Mouse (Mus musculus): ENCODE measurements around the gene Lrrc25. TPM values are rescaled to one million over a fixed set of nuclear protein-coding genes. Genes with fewer than 3 reads are reported as not detected.

Lrrc25 gene
- polyA plus RNA-seq, 1 experiment, result not detected

DNA sequence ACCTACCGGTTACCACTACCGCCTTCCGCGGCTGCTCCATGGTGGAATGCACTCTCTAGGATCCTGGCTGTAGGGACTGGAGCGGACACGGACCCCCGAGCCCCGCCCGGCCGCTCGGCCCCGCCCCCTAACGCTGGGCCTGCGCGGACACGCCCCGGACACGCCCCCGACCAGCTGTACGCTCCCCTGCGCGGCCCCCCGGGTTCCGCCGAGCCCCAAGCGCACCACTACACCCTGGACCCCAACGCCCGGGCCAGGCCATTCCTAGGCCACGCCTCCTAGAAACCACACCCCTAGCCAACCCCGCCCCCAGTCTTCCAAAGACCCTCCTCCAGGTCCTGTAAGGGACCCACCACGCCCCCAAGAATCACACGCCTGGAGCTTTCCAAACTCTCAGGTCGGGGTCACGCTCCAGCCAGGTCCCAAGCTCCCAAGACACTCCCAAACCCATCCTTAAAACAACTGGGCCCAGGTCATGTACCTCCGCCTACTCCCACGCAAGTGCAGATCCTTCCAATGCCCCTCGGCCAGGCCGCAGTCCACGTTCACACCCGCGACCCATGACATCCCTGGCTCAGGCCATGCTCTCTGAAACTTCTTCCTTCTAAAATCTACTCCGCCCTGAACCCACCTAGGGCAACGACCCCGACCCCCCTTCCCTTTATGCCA, 43.8 kb downstream of the Lrrc25 start:
- Histone ChIP-seq H3K4me3 (peak overlapping the region; percentile 84), H3K27me3 (ENCODE audit: control insufficient read depth, insufficient read depth, insufficient read length) (no peaks in the 10 kb centered on the region), H3ac (ENCODE audit: control insufficient read depth, insufficient read length) (peak overlapping the region; percentile 34), H3K36me3 (ENCODE audit: control insufficient read depth, insufficient read depth) (peaks cover 4% of the 10 kb centered on the region), H3K79me2 (ENCODE audit: control insufficient read depth, insufficient read depth) (peaks cover 10% of the 10 kb centered on the region), H3K4me2 (ENCODE audit: low read depth) (peak overlapping the region; percentile 77)
- TF ChIP-seq POLR2A (IDR thresholded peaks at IDR 0.05; ENCODE audit: insufficient read length, low read depth) (peak; percentile 86), TCF12 (IDR thresholded peaks at IDR 0.05; ENCODE audit: insufficient read depth, poor library complexity, severe bottlenecking) (no peak), MYOG (IDR thresholded peaks at IDR 0.05; ENCODE audit: control insufficient read depth in 1 of 3, insufficient read depth in 1 of 3, insufficient read length in 2 of 3, low read depth in 2 of 3) (peak in 2 of 3 experiments; percentile 40 to 55), POLR2AphosphoS2 (IDR thresholded peaks at IDR 0.05; ENCODE audit: insufficient read length, low read depth) (peak; percentile 87), MYOD1 (IDR thresholded peaks at IDR 0.05; ENCODE audit: control insufficient read depth in 1 of 3, insufficient read length in 2 of 3, low read depth in 2 of 3) (peak in 1 of 3 experiments; percentile 54), TCF3 (IDR thresholded peaks at IDR 0.05; ENCODE audit: insufficient read length, low read depth) (no peak)

DNA sequence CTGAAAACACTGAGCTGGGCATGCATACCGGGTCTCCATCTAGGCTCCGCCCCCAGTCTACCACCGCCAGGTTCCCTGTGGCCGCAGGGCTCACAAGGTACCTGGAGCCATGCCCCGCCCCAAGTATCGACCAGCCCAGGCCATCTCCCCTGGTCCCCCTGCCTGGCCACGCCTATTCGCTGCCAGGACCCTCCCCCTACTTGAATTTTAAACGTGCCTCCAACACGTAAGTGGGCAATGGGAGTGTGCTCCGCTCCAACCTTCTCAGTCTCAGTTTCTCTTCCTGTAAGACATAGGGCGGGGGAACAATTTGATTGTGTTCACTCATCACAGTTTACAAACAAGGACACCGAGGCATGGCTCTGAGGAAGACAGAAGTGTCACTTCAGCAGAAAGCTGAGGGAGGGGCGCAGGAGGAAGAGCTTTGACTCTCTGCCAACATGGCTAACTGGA, 44.3 kb downstream of the Lrrc25 start, which contains the start of gene Pgpep1:
Gene Pgpep1, minus strand, starts transcription at position 116 of the 453 bp plus-strand sequence.
- H3K79me2 ChIP-seq (ENCODE audit: control insufficient read depth, insufficient read depth), result peaks cover 10% of the 10 kb centered on the region
- peak within 1 kb of the TSS; percentile 34 for H3ac ChIP-seq (ENCODE audit: control insufficient read depth, insufficient read length)
- H3K4me3 ChIP-seq, result peak within 1 kb of the TSS; percentile 84
- no peaks in the 10 kb centered on the region for H3K27me3 ChIP-seq (ENCODE audit: control insufficient read depth, insufficient read depth, insufficient read length)
- H3K4me2 ChIP-seq (ENCODE audit: low read depth), result peak within 1 kb of the TSS; percentile 77
- H3K36me3 ChIP-seq (ENCODE audit: control insufficient read depth, insufficient read depth), result peaks cover 4% of the 10 kb centered on the region
- no peak for TF ChIP-seq REST (IDR thresholded peaks at IDR 0.05; ENCODE audit: insufficient read depth, insufficient read length)
- TF ChIP-seq CEBPB (IDR thresholded peaks at IDR 0.05; ENCODE audit: insufficient read depth, poor library complexity, severe bottlenecking), result no peak
- TF ChIP-seq SRF (IDR thresholded peaks at IDR 0.05; ENCODE audit: control insufficient read depth, insufficient read length, low read depth), result no peak
- TF ChIP-seq E2F4 (IDR thresholded peaks at IDR 0.05; ENCODE audit: insufficient read depth), result no peak
- TF ChIP-seq POLR2AphosphoS2 (IDR thresholded peaks at IDR 0.05; ENCODE audit: insufficient read length, low read depth), result no peak
- no peak for TF ChIP-seq POLR2A (IDR thresholded peaks at IDR 0.05; ENCODE audit: insufficient read length, low read depth)
- no peak for TF ChIP-seq MYOD1 (IDR thresholded peaks at IDR 0.05; ENCODE audit: control insufficient read depth in 1 of 3, insufficient read length in 2 of 3, low read depth in 2 of 3)
- no peak for TF ChIP-seq MAX (IDR thresholded peaks at IDR 0.05; ENCODE audit: low read depth)
- no peak for TF ChIP-seq MYOG (IDR thresholded peaks at IDR 0.05; ENCODE audit: control insufficient read depth in 1 of 3, insufficient read depth in 1 of 3, insufficient read length in 2 of 3, low read depth in 2 of 3)
- TF ChIP-seq TCF12 (IDR thresholded peaks at IDR 0.05; ENCODE audit: insufficient read depth, poor library complexity, severe bottlenecking), result no peak
- TF ChIP-seq TCF3 (IDR thresholded peaks at IDR 0.05; ENCODE audit: insufficient read length, low read depth), result no peak
- no peak for TF ChIP-seq USF1 (IDR thresholded peaks at IDR 0.05; ENCODE audit: low read depth)

DNA sequence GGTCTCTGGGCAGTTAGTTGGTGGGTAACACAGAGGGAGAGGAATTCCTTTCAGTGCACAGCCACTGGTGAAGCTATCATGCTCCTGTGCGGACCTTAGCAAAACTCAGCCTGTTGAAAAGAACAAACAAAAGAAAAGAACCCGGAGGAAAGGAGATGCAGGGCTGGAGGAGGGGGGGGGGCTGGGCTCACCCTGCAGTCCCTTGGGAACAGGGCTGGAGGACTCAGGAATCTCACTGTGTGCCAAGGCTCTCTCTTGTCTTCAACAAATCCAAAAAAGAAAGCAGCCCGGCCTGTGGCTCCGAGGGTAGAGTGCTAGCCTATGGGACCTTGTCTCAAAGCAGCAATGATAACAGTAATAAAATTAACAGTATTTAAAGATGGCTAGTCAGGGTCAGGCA, 47.7 kb downstream of the Lrrc25 start:
- Histone ChIP-seq H3ac (ENCODE audit: control insufficient read depth, insufficient read length) (no peak overlapping the region), H3K27me3 (ENCODE audit: control insufficient read depth, insufficient read depth, insufficient read length) (no peaks in the 10 kb centered on the region), H3K79me2 (ENCODE audit: control insufficient read depth, insufficient read depth) (peaks cover 6% of the 10 kb centered on the region), H3K36me3 (ENCODE audit: control insufficient read depth, insufficient read depth) (no peaks in the 10 kb centered on the region), H3K4me2 (ENCODE audit: low read depth) (no peak overlapping the region), H3K4me3 (no peak overlapping the region)
- TF ChIP-seq E2F4 (IDR thresholded peaks at IDR 0.05; ENCODE audit: insufficient read depth) (no peak), USF1 (IDR thresholded peaks at IDR 0.05; ENCODE audit: low read depth) (no peak), POLR2AphosphoS2 (IDR thresholded peaks at IDR 0.05; ENCODE audit: insufficient read length, low read depth) (no peak), POLR2A (IDR thresholded peaks at IDR 0.05; ENCODE audit: insufficient read length, low read depth) (no peak), TCF12 (IDR thresholded peaks at IDR 0.05; ENCODE audit: insufficient read depth, poor library complexity, severe bottlenecking) (no peak), REST (IDR thresholded peaks at IDR 0.05; ENCODE audit: insufficient read depth, insufficient read length) (no peak), TCF3 (IDR thresholded peaks at IDR 0.05; ENCODE audit: insufficient read length, low read depth) (no peak), CEBPB (IDR thresholded peaks at IDR 0.05; ENCODE audit: insufficient read depth, poor library complexity, severe bottlenecking) (no peak), MYOD1 (IDR thresholded peaks at IDR 0.05; ENCODE audit: control insufficient read depth in 1 of 3, insufficient read length in 2 of 3, low read depth in 2 of 3) (no peak), MAX (IDR thresholded peaks at IDR 0.05; ENCODE audit: low read depth) (no peak), SRF (IDR thresholded peaks at IDR 0.05; ENCODE audit: control insufficient read depth, insufficient read length, low read depth) (no peak), MYOG (IDR thresholded peaks at IDR 0.05; ENCODE audit: control insufficient read depth in 1 of 3, insufficient read depth in 1 of 3, insufficient read length in 2 of 3, low read depth in 2 of 3) (no peak)

DNA sequence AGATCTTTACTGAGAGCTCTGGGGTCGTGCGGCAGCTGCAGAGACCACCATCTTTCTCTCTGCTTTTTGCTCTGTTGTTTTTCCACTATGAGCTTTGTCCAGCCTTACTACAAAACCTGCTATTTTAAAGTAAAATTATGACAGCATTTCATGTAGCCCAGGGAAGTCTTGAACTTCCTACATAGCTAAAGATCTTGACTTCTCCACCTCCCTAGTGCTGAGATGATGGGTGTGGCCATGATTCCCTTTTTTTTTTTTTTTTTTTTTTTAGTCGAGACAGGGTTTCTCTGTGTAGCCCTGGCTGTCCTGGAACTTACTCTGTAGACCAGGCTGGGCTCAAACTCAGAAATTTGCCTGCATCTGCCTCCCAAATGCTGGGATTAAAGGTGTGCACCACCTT, 48.7 kb downstream of the Lrrc25 start:
- Histone ChIP-seq H3K79me2 (ENCODE audit: control insufficient read depth, insufficient read depth) (no peaks in the 10 kb centered on the region), H3K4me3 (no peak overlapping the region)
- TF ChIP-seq MAX (IDR thresholded peaks at IDR 0.05; ENCODE audit: low read depth) (no peak), MYOG (IDR thresholded peaks at IDR 0.05; ENCODE audit: control insufficient read depth in 1 of 3, insufficient read depth in 1 of 3, insufficient read length in 2 of 3, low read depth in 2 of 3) (no peak), CEBPB (IDR thresholded peaks at IDR 0.05; ENCODE audit: insufficient read depth, poor library complexity, severe bottlenecking) (no peak), TCF3 (IDR thresholded peaks at IDR 0.05; ENCODE audit: insufficient read length, low read depth) (no peak), POLR2A (IDR thresholded peaks at IDR 0.05; ENCODE audit: insufficient read length, low read depth) (no peak), E2F4 (IDR thresholded peaks at IDR 0.05; ENCODE audit: insufficient read depth) (no peak)

More for the DNA sequence above, 48.7 kb downstream of the Lrrc25 start:
- no peaks in the 10 kb centered on the region for H3K36me3 ChIP-seq (ENCODE audit: control insufficient read depth, insufficient read depth)
- no peak overlapping the region for H3ac ChIP-seq (ENCODE audit: control insufficient read depth, insufficient read length)
- no peaks in the 10 kb centered on the region for H3K27me3 ChIP-seq (ENCODE audit: control insufficient read depth, insufficient read depth, insufficient read length)
- H3K4me2 ChIP-seq (ENCODE audit: low read depth), result no peak overlapping the region

Measured in myocyte (in vitro differentiated cells).